Mouse (Mus musculus) megakaryocyte, embryonic 14.5 days (primary cell): ENCODE data around the gene Emc10.

ENCODE experiments used
- FLI1 ChIP-seq: IDR thresholded peaks from 2 replicates; pipeline ENCODE4 v1.6.1; 2012; ENCODE audit warnings: low read length, inconsistent platforms, mixed read lengths
- GATA1 ChIP-seq: IDR thresholded peaks from 3 replicates; pipeline ENCODE4 v1.6.1; 2012; ENCODE audit warnings: mixed read lengths, low read length, inconsistent platforms, borderline replicate concordance

DNA sequence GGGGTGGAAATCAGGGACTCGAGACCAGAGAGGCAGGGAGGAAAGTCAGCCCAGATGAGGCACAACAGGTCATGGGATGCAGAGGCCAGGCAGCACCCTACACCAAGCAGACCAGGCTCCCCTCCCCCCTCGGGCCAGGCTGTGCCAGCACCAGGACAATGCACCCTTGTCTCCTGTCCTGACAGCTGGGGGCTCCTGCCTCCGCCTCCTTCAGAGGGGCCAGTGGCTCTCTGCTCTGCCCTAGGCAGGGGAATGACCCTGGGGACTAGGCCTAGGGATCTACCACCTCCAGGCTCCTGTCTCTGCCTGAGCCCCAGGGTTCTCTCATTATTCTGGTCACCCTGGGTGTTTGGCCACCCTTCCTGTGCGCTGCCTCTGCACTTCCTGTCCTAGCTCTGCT is 21.9 kb downstream of the Emc10 start:
- TF ChIP-seq GATA1, result no peak
- no peak for TF ChIP-seq FLI1
